Mouse (Mus musculus): ENCODE measurements around the gene Dll1. TPM values are rescaled to one million over a fixed set of nuclear protein-coding genes. Genes with fewer than 3 reads are reported as not detected.

Dll1 gene
- total and polyA plus RNA-seq, 2 experiments = 4.0 to 6.9 TPM

DNA sequence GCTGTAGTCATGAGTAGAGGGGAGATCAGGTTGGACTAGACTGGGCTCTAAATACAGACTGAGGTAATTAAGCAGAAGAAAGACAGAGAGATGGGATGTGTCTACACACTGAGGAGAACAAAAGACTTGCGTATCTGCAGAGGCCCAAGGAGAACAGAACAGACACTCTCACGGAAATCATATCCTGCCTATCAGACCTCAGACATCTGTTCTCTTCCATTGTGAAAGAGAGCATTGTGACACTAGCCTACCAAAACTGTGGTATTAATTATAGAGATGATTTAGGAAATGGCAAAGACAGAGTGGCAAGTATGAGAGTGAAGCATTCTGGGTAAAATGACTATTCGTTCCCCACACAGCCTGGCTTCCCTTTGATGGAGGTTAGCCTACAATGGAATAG lies 21.6 kb downstream of the Dll1 start:
- DNase-seq (ENCODE audit: extremely low read depth, low read depth, low spot score) = no peak
- Histone ChIP-seq H3K27ac (replicated peaks; ENCODE audit: insufficient read depth, low read depth, low read length) (no peak overlapping the region), H3K27me3 (ENCODE audit: control insufficient read depth, insufficient read depth, low read length) (peaks cover 23% of the 10 kb centered on the region), H3K4me1 (ENCODE audit: control insufficient read depth, insufficient read depth, low read length) (peaks cover 3% of the 10 kb centered on the region), H3K4me3 (ENCODE audit: insufficient read depth, low read depth, low read length) (no peak overlapping the region), H3K79me2 (ENCODE audit: control insufficient read depth, insufficient read depth, low read length) (no peaks in the 10 kb centered on the region), H3K9ac (ENCODE audit: low read depth, low read length) (no peak overlapping the region), H3K36me3 (ENCODE audit: control insufficient read depth, insufficient read depth, low read length) (no peaks in the 10 kb centered on the region)
- 97% methylated on average over 3 of the region's 3 CpGs for WGBS
- no peak for TF ChIP-seq CTCF (IDR thresholded peaks at IDR 0.05; ENCODE audit: low read depth, low read length)
- no peak for TF ChIP-seq POLR2A (IDR thresholded peaks at IDR 0.05; ENCODE audit: extremely low read depth, insufficient read depth, low read length)

DNA sequence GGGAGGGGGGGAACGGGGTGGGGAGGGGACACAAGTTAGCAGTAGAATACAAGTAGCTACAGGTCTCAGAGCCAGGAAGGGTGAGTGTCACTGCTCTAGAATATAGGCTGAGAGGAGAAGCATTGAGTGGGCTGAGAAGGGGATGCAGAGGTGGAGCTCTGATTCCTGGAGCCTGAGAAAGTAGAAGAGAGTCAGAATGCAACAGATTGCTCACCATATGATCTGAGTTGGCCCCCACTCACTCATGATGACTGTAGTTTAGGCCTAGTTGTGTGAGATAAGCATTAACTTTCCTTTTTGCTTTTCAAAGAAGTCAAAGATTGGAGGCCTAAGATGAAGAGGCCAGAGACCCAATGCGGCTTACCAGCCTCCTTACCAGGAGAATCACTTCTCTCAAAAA lies 22.7 kb downstream of the Dll1 start:
- H3K9ac ChIP-seq (ENCODE audit: low read depth, low read length) = no peak overlapping the region
- DNase-seq (ENCODE audit: extremely low read depth, low read depth, low spot score) = no peak
- whole genome bisulfite sequencing = 71% methylated on average over 2 of the region's 2 CpGs
- TF ChIP-seq POLR2A (IDR thresholded peaks at IDR 0.05; ENCODE audit: extremely low read depth, insufficient read depth, low read length) (no peak), CTCF (IDR thresholded peaks at IDR 0.05; ENCODE audit: low read depth, low read length) (no peak)
- no peak overlapping the region for H3K27ac ChIP-seq (replicated peaks; ENCODE audit: insufficient read depth, low read depth, low read length)
- no peak overlapping the region for H3K4me3 ChIP-seq (ENCODE audit: insufficient read depth, low read depth, low read length)
- H3K36me3 ChIP-seq (ENCODE audit: control insufficient read depth, insufficient read depth, low read length) = no peaks in the 10 kb centered on the region
- peaks cover 3% of the 10 kb centered on the region for H3K4me1 ChIP-seq (ENCODE audit: control insufficient read depth, insufficient read depth, low read length)
- H3K79me2 ChIP-seq (ENCODE audit: control insufficient read depth, insufficient read depth, low read length) = no peaks in the 10 kb centered on the region
- H3K27me3 ChIP-seq (ENCODE audit: control insufficient read depth, insufficient read depth, low read length) = peaks cover 27% of the 10 kb centered on the region

DNA sequence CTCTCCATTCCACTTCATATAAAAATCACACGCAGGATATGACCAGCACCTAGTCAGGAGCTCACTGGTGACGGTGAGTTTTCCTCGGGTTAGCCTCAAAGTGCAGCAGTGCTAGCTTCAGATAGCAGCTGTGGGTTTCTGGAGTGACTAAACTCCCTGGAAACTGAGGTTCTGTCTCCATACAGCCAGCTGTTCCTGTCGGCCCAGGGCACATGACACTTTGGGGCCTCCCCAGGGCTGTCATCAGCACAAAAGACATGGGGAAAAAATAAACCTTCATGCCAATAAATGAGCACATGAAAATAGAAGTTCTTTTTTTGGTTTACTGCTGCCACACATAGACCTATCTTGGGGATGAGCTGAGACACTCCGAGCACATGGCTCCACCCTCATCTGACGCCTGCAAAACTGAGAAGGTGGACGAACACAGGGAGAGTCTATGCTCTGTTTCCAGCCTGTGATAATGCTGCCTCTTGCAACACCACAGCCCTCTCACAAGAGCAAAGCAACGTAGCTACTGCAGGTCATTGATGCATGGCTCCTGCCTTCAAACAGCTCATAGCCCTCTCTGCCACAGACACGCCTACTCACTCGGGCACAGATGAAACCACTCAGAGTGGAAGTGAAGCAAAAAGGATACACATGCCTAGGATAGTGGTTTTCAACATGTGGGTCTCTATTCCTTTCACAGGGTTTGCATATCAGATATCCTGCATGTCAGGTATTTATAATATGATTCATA lies 23.6 kb downstream of the Dll1 start:
- no peaks in the 10 kb centered on the region for H3K79me2 ChIP-seq (ENCODE audit: control insufficient read depth, insufficient read depth, low read length)
- H3K4me3 ChIP-seq (ENCODE audit: insufficient read depth, low read depth, low read length) = no peak overlapping the region
- TF ChIP-seq POLR2A (IDR thresholded peaks at IDR 0.05; ENCODE audit: extremely low read depth, insufficient read depth, low read length) = no peak
- TF ChIP-seq CTCF (IDR thresholded peaks at IDR 0.05; ENCODE audit: low read depth, low read length) = no peak
- no peak for DNase-seq (ENCODE audit: extremely low read depth, low read depth, low spot score)
- no peak overlapping the region for H3K27ac ChIP-seq (replicated peaks; ENCODE audit: insufficient read depth, low read depth, low read length)
- no peaks in the 10 kb centered on the region for H3K36me3 ChIP-seq (ENCODE audit: control insufficient read depth, insufficient read depth, low read length)
- peaks cover 27% of the 10 kb centered on the region for H3K27me3 ChIP-seq (ENCODE audit: control insufficient read depth, insufficient read depth, low read length)
- WGBS = 69% methylated on average over 10 of the region's 10 CpGs
- peaks cover 3% of the 10 kb centered on the region for H3K4me1 ChIP-seq (ENCODE audit: control insufficient read depth, insufficient read depth, low read length)
- no peak overlapping the region for H3K9ac ChIP-seq (ENCODE audit: low read depth, low read length)

DNA sequence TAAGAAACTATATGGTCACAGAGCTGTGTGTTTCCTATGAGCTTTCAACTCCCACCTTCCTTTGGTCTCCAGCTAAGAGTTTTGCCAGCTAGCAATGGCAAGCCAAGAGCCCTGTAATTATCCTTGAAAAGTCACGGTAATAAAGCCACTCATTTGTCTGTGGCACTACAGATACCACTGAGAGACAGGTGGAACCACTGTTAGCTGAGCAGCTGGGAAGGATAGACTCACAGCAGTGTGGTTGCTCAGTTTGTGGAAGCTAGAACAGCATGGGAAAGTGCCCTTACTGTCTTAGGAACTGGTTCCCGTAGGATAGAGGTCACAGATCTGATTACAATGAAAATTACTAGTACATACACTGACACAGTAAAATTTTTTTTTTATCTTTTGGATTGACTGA lies 26.5 kb downstream of the Dll1 start:
- Histone ChIP-seq H3K4me1 (ENCODE audit: control insufficient read depth, insufficient read depth, low read length) (no peaks in the 10 kb centered on the region), H3K27ac (replicated peaks; ENCODE audit: insufficient read depth, low read depth, low read length) (no peak overlapping the region), H3K79me2 (ENCODE audit: control insufficient read depth, insufficient read depth, low read length) (no peaks in the 10 kb centered on the region), H3K36me3 (ENCODE audit: control insufficient read depth, insufficient read depth, low read length) (no peaks in the 10 kb centered on the region), H3K4me3 (ENCODE audit: insufficient read depth, low read depth, low read length) (no peak overlapping the region), H3K9ac (ENCODE audit: low read depth, low read length) (no peak overlapping the region), H3K27me3 (ENCODE audit: control insufficient read depth, insufficient read depth, low read length) (peaks cover 29% of the 10 kb centered on the region)
- WGBS = 88% methylated on average over 2 of the region's 2 CpGs
- no peak for DNase-seq (ENCODE audit: extremely low read depth, low read depth, low spot score)
- no peak for TF ChIP-seq POLR2A (IDR thresholded peaks at IDR 0.05; ENCODE audit: extremely low read depth, insufficient read depth, low read length)
- TF ChIP-seq CTCF (IDR thresholded peaks at IDR 0.05; ENCODE audit: low read depth, low read length) = no peak

DNA sequence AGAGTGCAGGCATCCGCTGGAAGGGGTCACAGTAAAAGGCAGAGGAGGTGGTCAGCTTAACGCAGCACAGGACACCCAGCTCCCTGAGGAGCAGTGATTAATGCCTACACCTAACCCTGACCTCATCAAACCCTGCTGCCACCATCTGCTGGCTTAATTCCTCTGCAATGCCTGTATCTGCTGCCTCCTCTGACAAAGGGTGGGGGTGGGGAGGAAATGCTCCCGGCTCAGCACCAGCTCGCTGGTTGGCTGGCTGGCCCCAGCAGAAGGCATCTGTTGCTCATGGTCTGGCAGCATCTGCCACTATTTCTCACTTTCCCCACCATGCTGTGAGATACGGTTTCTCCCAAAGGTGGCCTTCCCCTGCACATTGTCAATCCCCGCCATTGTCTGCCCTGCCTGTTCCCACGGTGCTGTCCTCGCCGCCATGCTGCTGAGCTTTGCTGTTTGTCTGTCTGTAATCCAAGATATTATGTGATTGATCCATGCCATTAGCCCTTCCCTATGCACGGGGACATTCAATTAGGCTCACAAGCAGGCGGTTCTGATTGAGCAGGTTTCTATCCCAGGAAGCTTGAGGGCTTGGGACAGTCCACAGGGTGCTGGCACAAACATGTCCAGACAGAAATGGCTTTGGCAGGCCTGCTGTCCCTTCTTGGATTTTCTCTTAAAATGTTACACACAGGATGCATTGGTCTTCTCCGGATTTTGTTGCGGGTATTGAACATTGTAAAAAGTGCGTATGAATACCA lies 33.4 kb downstream of the Dll1 start:
- TF ChIP-seq POLR2A (IDR thresholded peaks at IDR 0.05; ENCODE audit: extremely low read depth, insufficient read depth, low read length) = no peak
- no peak for TF ChIP-seq CTCF (IDR thresholded peaks at IDR 0.05; ENCODE audit: low read depth, low read length)
- Histone ChIP-seq H3K36me3 (ENCODE audit: control insufficient read depth, insufficient read depth, low read length) (no peaks in the 10 kb centered on the region), H3K9ac (ENCODE audit: low read depth, low read length) (no peak overlapping the region), H3K27ac (replicated peaks; ENCODE audit: insufficient read depth, low read depth, low read length) (no peak overlapping the region), H3K79me2 (ENCODE audit: control insufficient read depth, insufficient read depth, low read length) (no peaks in the 10 kb centered on the region), H3K27me3 (ENCODE audit: control insufficient read depth, insufficient read depth, low read length) (peaks cover 11% of the 10 kb centered on the region; the same call in 1 of the 2 replicates), H3K4me1 (ENCODE audit: control insufficient read depth, insufficient read depth, low read length) (peaks cover 7% of the 10 kb centered on the region; the same call in 1 of the 2 replicates), H3K4me3 (ENCODE audit: insufficient read depth, low read depth, low read length) (no peak overlapping the region)
- 58% methylated on average over 14 of the region's 14 CpGs for WGBS
- no peak for DNase-seq (ENCODE audit: extremely low read depth, low read depth, low spot score)

DNA sequence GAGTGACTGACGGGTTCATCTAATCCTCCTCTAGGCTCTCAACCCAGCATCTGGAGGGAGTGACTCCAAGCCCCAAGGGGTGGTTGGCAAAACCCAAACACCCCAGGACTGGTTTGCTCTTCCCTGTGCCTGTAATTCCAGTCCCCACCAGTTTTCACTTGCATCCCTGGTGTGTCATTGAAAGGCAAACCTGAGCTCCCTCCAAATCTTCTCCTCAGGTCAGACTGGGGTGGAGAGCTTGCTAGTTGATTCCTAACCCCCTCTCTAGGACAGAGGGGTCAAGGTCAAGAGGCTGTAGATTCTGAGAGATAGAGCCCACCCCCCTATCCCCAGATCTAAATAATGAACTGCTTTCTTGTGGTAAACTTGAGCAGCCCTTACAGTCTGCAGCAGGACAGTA lies 38.8 kb downstream of the Dll1 start:
- Histone ChIP-seq H3K4me1 (ENCODE audit: control insufficient read depth, insufficient read depth, low read length) (peaks cover 7% of the 10 kb centered on the region; the same call in 1 of the 2 replicates), H3K27ac (replicated peaks; ENCODE audit: insufficient read depth, low read depth, low read length) (no peak overlapping the region), H3K79me2 (ENCODE audit: control insufficient read depth, insufficient read depth, low read length) (no peaks in the 10 kb centered on the region), H3K36me3 (ENCODE audit: control insufficient read depth, insufficient read depth, low read length) (no peaks in the 10 kb centered on the region), H3K4me3 (ENCODE audit: insufficient read depth, low read depth, low read length) (no peak overlapping the region), H3K9ac (ENCODE audit: low read depth, low read length) (no peak overlapping the region), H3K27me3 (ENCODE audit: control insufficient read depth, insufficient read depth, low read length) (peaks cover 6% of the 10 kb centered on the region)
- 100% methylated on average over 1 of the region's 1 CpGs for WGBS
- TF ChIP-seq POLR2A (IDR thresholded peaks at IDR 0.05; ENCODE audit: extremely low read depth, insufficient read depth, low read length) = no peak
- no peak for TF ChIP-seq CTCF (IDR thresholded peaks at IDR 0.05; ENCODE audit: low read depth, low read length)
- DNase-seq (ENCODE audit: extremely low read depth, low read depth, low spot score) = no peak
